Mouse (Mus musculus) left cerebral cortex, adult 11 months (tissue): ENCODE measurements at regions not wholly inside any gene's neighbourhood (a gene's known extent, or its start where the extent isn't known, plus 50 kb on each side); places are given as distances from the start of the nearest gene placed in this dataset.

ENCODE experiments used
- DNase-seq: peaks from one replicate; pipeline ENCODE4 v3.0.0; 2022; ENCODE audit warnings: low spot score

DNA sequence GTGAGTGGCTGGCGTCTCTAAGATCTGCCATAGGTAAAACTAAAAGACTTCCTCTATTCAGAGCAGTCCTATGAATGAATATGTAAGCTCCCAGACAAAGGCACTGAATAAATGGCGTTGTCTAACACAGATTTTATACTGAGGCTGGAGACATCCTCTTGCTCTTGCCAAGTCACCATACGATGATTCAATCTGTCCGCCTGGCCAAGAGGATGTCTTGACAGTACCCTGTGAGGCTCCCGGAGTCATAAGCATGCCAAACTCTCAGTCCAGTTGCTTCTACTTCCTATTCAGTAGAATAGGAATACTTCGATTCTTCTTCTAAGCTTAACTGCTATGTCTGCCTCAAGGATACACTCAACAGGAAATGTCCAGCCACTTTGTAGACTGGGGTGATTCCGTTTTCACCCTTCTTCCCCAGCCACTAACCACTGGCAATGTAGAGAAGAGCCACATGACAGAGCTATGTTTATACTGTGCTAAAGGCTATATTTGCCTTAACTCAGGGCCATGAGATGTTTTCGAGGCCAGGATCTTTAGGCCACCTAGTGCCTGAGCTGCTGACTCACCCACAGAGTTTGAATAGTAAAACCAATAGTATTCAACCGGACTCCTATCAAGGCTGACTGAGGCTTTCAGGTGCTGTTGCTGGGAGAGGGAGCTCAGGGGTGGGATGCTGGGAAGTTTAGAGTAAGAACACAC is 188.7 kb upstream of the Atp5g3 start:
- DNase-seq, result no peak

DNA sequence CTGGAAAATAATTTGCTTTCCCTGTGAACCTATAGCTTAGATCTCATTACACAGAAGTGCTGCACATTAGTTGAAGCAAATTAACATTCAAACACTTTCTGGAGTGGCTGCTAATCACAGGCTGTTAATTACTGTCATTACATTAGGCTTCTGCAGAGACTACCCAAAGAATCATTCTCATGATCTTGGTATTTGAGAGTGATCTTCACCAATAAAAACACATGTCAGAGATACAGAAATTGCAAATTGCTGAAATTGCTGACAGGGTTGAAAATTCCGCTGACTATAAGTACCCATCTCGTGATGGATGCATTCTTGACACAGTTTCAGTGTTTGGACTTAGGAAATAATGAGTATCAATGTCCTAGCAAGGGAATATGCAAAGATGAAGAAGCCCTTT is 185.7 kb upstream of the Atp5g3 start:
- DNase-seq, result no peak

DNA sequence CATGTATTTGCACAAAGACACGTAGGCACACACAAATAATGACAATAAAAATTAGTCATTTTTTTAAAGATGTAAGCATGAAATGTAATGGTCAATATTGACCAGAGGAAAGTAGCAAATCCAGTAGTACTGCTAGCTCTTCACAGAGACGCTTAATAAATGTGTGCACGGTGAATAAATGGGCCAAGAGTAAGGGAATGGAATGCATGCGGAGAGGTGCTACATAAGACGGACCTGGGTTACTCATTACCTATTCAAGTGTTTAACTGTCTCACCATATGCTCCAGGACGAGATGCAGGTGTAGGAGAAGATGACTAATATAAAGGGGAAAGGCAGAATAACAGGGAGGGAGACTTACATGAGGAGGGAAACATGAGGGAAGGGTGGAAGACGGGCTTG is 182.4 kb upstream of the Atp5g3 start:
- no peak for DNase-seq

DNA sequence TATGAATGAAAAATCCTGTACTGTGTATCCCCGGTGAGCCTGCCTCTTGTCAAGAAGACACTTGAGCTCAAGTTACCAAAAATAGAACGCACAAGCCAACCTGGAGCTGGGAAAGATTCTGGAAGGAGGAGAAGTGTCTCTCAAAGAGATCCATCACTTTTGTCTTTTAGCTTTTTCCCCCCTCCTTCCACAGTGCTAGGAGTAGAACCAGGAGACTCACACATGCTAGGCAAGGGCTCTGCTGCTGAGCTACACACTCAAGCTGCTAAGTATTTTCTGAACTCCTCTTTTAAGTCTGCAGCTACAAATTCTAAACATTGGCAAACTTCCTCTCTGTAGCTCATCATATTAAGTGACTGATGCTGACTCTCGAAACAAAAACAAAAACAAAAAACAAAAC is 176.2 kb upstream of the Atp5g3 start:
- no peak for DNase-seq

DNA sequence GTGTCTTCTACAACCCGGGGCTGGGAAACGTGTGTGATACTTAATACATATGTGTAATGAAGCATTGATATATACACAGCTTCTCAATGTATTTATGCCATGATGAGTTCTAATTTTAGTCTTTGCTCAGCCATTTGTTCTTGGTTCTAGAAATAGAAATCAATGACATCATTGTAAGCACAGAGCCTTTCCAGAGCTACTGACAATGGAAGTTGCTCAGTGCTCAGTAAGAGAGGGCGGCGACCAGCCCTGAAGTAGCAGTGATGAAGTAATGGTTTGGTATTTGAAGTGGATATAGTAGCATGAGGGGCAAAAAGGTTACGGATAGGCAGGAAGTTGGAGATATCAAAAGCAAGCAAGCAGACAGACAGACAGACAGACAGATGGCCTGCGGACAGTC is 173.8 kb upstream of the Atp5g3 start:
- no peak for DNase-seq

DNA sequence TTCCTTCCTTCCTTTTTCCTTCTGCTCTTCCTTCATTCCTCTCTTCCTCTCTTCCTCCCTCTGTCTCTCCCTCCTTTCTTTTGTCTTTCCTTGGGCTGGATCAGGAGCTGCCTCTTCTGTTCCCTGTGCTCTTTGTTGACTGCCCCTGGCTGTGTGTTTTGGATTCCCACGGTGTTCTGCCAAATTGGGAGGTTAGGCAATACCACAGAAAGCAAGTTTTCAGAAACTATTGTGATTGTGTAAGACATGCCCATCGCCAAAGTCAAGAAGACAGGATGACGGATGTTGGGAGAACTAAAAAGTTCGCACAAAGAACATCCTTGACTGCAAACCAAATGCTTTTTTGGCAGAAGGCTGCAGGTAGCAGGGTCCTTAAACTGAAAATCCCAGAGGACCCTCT is 165.6 kb upstream of the Atp5g3 start:
- DNase-seq, result no peak

DNA sequence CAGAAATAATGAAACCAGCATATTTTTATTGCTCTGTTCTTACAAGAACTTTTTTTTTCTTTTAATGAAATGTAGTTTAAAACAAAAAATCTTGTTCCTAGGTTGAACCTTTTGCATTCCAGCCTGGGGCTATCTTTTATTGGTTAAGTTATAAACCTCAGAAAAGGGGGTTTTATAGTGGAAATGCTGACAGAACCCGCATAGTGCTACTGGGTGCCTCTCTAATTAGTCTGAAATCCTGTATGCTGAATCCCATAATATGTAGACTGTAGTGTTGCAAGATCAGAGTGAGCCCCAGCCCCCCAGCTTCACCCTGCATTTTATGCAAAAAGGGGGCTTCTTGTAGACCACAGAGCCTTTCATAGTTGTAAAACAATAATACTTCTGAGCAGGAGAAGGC is 164.4 kb upstream of the Atp5g3 start:
- DNase-seq, result no peak

DNA sequence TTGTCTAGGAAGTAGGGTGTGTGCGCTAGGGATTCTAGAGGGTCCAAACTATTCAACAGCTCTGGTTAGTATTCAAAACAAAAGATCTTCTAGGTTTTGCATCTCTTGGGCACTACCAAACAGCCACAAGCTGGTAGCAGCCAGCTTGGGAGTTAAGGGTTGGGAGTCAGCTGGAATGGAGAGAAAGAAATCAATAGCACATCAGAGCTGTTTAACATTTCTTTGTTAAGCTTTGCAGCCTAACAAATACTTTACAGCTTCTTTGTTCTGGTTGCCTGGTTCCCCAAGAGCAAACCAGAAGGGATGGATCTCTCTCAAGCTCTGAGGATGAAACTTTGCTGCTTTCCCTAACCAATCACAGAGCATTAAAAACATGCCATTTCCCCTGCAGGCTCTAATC is 162.3 kb upstream of the Atp5g3 start:
- no peak for DNase-seq

DNA sequence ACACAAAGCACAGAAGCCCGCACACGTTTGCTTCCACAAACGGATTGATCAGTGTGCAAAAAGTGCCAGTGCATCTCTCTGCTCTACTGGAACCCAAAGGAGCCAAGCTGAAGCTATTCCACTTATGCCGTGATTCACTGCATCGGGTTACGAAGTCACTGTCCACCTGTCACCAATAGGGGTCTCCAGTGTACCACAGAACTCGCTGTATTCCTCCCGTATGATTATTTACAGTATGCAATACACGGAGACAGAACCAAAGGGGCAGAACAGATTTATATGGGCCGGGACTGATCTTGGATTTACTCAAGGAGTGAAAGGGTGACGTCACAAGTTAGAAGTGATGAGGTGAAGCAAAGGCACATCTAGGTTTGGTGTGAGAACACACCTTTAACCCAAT is 155.5 kb upstream of the Atp5g3 start:
- peak; percentile 58 for DNase-seq

DNA sequence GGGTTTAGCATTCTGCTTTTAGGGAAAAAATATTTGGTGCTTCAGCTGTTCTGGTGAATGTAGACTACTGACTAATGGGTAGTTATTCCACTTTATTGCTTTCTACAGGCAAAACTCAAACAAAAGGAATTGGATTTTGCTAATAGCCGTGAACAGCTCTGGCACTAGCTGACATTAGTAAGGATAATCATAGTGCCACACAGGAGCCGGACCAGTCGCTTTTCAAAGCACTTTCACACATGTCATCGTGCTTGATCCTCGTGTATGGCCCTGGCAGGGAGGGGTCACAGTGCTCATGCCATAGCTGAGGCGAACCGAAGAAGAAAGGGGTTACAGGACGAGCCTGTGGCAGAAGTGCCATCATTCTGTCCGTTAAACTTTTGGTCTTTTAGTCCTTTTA is 153.2 kb upstream of the Atp5g3 start:
- no peak for DNase-seq

DNA sequence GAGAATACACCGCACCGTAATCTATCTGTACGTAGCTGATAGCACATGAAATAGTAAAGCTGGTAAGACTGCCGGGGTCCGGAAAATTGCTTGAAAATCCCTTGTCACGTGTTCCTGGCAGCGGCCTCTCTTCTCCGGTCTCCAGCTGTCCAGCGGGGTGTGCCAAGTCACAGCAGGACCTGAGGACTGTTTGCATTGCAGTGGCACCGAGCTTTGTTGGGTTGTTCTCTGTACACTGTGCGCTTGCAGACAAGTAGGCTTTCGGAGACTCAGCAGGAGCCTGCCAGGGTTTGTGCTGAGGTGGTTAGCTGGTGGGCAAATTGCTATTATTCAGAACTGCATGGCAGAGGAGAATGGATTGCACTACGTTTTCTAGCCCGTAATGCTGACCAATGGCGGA is 152.7 kb upstream of the Atp5g3 start:
- no peak for DNase-seq

DNA sequence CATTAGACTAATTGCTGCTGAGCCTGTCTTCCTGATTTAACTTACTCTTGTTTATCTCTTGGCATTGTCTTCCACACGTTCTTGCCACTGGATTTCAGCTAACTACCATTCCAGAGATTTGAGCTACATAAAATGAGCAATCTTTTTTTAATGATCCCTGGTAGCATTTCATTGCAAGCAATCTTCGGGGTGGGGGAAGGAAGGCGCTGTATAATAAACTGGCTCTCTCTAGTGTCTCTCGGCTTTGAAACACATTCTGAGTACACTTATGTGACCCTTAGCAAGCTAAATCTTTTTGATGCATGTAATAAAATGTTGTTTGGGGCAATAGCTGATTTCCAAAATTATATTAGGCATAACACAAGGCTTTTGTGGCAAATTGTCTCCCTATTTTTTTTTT is 152.2 kb upstream of the Atp5g3 start:
- DNase-seq, result no peak

DNA sequence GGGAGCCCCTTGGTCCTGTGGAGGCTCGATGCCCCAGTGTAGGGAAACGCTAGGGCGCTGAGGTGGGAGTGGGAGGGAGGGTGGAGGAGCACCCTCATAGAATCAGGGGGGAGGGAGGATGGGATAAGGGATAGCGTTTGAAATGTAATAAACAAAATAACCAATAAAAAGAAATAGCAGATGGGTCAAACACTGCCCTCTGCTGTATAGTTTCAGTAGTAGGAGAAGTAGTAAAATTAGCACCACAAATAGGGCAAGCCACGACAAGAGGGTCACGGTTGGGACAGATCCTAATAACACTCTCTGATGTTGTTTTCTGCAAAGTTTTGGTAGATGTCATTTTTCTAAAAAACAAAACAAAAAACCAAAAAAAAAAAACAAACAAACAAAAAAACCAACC is 131.3 kb upstream of the Atp5g3 start:
- no peak for DNase-seq

DNA sequence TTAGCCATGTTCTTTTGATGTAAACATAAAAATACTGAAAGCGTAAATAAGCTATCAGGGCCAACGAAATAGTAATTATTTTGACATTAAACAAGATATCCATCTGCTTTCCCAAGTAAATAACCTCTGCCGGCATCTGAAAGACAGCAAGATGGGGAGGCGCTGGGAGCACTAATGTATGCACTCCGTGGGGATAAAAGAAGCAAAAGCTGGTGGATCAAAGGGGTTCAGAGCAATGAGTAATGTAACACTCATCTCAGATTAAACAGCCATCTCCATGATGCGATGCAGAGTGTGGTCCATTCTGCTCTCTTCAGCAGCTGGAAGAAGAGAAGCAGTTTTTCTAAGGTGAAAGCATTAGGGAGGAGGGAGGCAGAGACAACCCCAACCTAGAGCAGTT is 128.5 kb upstream of the Atp5g3 start:
- no peak for DNase-seq

DNA sequence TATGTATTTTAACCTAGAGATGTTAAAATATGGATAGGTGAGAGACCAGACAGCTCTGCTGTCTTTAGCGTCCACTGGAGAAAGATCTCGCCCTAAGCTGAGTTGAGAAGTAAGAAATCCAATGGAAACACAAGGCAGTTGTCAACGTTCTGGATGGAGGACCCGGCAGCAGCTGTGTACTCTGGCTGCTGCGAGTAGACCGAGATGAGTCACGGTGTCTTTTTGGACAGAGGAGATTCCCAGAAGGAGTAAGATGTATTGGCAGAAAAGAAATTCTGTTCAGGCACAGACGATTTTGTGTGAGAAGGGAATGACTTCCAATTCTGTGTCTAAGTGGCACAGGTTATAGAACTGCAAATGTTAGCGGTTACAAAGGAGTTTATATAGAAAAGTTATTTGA is 124.9 kb upstream of the Atp5g3 start:
- DNase-seq, result no peak

DNA sequence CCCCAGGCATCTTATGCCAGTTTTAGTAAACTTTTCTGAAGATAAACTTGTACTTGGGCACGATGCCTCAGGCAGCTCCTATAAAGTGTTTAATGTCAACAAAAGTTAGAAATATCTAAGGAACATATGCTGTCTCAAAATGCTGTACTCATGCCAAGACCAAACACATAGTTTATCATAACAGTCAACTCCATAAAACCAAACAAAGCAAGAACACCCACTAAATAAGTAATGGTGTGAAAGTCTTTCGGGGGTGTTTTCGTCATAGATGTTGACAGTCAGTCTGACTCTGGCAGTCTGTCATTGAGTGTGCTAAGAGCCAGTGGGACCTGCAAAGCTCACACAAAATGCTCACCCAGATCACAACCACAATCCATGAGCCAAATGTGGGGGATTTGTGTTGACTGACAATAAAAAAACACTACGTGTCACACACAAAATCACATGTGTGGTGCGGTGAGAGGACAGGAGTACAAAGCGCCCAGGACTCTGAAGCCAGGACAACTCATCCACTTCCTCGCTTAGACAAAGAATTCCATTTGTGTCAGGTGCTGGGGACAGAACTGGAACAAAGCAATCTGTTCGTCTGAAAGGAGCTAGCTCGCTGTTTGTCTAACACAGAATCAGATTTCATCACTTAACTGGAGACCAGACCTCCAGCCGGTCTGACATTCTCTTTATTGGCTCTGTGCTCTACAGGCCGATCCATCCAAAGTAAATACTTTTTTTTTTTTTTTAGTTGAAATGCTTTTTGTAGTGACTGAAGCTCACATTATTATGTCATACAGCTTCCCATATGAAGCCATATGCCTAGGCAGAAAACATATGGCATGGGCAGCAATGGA is 121.3 kb upstream of the Atp5g3 start:
- DNase-seq, result no peak

DNA sequence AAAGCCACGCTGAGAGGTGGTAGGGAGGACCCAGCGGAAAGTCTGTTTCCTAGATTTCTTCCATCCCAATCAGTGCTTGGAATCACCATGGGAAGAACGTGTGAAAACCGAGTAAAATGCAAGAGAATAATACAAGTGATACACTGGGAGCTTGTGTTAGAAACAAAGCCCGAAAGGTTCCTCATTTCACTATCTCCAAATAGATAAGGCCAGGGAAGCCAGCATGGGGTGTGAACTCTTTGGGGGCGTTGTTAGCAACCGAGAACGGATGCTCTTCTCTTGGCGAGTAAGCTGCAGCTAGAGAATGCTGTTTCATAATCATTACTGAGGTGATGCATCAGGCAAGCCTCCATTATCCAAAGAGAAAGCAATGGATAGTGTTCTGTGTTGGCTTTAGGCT is 118.8 kb upstream of the Atp5g3 start:
- DNase-seq, result no peak

DNA sequence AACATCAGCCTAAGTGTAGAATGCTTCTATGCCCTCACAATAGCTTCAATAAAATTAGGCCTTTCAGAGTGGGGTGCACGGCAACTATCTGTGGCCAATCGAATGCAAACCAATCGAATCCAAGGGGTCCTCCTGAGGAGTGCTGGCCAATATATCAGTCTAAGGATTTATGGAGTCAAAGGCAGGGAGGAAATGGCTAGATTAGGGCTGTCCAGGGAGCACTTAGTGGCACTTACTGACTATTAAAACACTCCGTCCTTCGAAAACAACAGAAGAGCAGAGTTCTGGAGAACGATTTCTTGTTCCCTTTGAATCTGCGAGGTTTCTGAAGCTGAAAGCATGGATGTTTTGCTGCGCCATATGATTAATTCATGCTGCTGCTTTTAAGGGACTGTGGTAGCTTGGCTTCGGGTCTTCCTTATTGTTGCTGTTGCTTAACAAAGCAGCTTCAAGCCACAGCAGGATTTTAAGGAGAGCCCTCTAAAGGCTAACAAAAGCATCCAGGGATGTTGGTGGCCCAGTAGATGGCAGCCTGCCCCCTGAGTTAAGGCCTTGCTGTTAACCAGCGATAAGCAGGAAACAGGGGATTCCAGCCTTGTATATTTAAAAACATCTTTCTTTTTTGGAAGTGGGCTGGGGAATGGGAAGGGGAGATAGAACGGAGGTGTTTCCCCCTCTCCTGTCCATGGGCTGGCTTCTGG is 116.4 kb upstream of the Atp5g3 start:
- peak; percentile 8 for DNase-seq

DNA sequence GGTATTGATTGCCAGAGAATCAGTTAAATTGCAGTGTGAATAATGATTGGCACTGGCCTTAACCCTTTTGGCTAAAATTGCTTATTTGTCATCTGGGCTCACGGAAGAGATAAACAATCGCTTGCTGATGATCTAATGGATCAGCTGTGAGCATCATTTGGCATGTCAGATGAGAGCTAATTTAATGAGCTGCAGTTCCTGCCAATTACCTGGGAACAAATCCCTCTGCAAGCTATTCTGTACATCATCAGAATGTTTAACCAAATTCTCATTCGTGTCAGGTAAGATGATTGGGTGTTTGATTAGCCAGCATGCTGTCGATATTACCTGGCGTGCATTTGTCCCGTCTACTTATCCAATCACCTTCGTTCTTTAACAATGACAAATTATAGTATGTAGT is 104.0 kb upstream of the Atp5g3 start:
- DNase-seq, result no peak

DNA sequence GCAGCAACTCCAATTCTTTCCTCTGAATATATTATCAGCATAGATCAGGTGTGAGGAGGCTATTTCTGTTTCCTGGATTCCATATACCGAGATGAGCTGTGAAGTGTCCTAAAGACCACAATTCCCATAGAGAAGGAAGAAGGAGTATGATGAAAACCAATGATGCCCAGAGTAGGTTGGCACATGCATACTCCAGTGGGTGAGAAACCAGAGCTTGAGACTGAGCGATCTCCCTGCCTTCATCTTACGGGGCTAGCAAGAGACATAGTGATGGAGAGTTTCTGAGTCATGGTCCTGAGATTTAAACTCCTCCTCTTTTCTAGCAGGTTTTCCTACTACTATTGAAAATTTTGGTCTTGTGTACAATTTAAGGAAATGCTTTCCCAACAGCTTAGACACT is 103.1 kb upstream of the Atp5g3 start:
- DNase-seq, result no peak

DNA sequence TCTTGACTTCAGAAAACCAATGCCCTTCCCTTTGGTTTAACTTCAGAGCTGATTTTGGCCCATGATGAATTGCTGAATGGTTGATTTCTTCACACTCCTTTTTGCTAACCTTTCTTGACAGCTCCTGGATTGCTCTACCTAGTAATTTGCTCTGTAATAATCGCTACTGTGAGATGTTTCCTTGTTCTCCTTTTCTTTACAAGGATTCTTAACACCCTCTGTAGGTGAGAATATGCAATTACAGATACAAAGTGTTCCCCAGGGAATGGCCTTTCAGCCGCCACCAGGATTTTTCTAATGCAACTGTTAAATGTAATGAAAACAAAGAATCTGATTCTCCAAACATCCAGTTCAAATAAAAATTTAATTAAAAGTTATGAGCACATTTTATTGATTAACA is 87.4 kb upstream of the Atp5g3 start:
- peak; percentile 4 for DNase-seq

DNA sequence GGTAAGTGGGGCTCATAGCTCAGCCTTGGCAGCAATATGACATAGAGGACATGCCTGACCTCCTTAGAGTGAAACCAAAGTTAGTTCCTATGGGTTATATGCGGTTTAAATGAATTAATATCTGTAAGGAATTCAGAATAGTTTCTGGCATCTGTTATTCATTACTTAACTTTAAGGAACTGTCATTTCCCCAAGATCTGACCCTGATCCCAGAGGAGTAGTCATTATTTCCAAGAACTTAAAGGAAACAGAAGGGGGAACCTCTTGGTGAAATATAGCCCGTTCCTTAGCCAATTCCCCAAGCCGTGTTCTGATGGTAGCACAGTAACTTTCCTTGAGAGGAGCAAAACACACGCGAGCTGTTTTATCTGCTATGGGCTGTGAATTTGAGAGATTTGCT is 85.9 kb upstream of the Atp5g3 start:
- no peak for DNase-seq

DNA sequence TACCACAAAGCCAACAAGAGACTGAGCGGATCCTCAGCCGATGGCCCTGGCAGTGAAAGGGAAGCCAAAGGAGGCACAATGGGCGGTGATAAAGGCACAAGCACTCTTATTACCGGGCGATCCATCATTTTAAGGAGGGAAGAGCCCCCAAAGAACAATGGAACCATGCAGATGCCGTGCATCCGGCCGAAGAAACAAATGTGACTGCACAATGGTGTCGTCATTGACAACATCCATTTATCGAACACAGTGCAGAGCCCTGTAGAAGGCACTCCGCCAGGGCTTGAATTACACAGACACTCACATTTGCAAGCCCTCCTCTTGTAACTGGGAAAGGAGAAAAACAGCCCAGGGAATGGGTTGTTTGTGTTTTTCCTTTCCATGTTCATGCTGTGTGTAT is 80.7 kb upstream of the Atp5g3 start:
- DNase-seq, result no peak
